Mouse (Mus musculus) spleen, adult 18-20 months (tissue): ENCODE results near the gene Enthd1.
"Not testable (repeated sequence)": the region's sequence is repeated elsewhere in the genome, so short reads cannot be mapped to it uniquely, and the experiment has no call there.

Source experiments
- DNase-seq, 2 experiments: peaks; one replicate each; pipeline ENCODE4 v3.0.0; 2022; ENCODE audit warnings: mixed read lengths in 2 of 2

Gene Enthd1

DNA sequence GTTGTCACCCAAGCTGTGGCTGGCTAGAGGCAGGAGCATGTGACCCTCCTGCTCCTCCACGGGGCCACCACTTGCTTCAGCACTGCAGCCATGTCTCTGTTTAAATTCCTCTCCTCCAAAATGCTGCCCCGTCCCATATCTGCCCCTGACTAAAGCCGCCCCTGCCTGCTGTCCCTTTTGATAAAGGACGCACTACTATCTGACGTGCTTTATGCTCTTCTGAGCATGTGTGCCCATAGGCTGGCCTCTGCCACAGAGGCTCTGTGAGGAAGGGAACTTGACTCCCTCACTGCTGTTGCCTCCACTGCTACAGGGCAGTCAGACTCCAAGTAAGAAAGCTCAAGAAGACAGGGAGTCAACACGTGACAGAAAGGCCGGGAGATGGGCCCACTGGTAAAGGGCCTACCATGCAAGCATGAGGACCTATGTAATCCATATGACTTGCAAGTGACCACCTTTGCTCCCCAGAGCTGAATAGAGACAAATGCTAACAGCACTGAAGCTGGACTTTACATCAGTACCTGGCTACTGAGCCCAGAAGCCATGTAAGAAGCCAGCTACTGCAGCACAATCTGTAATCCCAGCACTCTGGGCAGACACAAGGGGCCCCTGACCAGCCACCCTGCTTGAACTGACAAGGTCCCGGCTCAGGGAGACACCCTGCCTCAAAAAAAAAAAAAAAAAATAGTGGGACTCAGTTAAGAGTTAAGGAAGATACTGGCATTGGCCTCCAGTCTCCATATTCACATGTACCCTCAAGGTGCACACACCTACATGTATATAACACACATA is 32.5 kb downstream of the Enthd1 start:
- no peak for DNase-seq

DNA sequence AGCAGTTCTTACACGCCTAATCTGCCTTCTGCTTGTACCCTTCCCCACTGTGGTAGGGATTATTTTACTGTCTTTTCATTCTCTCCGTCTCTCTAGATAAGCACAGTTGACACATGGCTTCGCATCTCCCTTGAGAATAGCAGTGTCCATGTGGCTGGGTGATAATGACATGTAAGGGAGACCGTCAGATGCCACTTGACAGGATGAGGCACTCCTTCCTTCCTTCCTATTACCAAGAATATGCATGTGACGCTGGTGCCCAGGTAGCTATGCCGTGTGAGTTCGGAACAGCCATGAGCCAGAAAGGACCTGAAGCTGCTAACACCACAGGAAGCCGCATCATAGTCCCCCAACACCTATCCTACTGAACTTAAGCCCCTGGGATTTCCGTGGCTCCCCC is 33.9 kb downstream of the Enthd1 start:
- no peak for DNase-seq

DNA sequence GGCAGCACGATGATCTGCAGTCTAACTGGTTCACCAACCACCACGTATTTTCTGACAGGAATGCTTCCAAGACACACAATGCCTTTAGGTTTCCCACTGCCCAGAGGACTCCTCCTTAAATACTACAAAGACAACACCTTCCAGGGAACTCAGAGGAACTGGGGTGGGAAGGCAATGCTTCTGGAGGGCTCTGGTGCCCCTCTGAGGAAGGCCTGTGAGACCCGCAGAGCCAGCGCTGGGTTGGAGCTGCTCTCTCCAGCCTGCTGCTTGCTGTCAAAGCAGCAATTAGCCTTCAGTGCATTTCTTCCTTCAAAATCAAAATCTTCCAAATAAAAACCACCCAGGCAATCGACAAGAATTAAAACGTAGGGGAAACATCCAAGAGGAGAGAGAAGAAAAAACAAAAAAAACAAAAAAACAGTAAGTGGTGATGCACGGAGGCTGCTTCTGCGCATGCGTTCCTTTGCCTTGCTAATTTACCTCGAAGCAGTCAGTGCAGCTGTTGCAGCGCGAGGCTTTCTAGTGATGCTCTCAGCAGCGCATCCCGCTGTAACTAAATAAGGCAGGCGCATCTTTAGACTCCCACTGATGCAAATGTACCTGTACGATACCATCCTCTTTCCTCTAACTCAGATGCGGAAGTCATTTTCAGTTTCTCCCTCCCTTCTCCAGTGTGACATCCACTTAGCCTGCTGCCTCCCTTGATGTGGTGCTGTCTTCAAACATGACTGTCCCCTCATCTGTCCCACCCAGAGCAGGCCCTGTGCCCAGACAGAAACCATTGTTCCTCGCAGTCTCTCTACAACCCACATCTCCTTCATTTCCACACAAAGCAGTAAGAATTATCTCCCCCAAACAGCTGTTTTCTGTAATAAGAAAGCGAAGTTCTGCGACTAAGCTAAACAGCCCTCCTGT is 34.7 kb downstream of the Enthd1 start:
- DNase-seq = no peak

DNA sequence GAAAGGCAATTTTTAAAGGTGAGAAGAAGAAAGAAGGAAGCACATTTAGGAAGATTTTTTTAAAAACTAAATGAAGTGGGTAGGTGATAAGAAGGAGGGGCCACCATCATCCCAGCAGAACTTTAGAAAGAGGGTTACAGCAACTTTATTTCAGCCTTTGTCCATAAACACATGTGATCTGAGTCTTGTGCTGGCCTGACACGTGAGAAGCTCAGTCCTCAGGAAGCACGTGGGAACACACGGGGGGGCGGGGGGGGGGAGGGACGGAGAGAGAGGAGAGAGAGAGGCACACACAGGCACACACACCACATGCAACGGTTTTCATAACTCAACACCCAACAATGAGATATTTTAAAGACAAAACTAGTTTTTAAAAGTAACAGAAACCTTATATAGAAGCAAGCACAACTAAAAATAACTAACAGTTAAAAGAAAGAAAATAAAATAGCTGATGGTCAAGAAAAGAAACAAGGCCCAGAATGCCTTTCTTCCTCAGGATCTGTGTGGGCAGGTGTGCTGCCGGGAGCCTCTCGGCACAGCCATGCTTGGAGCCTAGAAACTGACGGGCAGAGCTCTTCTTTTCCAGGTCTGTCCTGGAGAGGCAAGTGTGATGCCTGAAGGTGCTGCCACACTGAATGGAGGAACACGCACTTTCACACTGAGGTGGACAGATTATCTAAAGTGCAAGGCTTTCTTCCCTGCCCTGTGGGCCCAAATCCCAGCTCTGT is 43.1 kb downstream of the Enthd1 start:
- DNase-seq = no peak

DNA sequence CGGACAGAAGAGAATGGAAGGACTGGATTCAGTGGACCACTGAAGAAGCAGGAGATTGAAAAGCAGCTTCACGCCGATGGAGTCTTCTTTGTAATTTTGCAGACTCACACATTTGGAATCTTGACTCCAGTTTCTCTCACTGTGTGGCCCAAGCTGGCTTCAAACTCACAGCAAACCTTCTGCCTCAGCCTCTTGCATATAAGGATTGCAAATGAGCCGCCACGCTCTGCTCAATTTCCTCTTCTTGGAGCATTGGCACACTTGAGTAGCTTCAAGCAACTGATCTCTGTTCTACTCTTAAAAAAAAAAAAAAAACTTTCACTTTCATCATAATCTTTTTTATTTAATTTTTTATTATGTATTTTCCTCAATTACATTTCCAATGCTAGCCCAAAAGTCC is 45.0 kb downstream of the Enthd1 start:
- DNase-seq = peak in 1 of 2 experiments; percentile 25

DNA sequence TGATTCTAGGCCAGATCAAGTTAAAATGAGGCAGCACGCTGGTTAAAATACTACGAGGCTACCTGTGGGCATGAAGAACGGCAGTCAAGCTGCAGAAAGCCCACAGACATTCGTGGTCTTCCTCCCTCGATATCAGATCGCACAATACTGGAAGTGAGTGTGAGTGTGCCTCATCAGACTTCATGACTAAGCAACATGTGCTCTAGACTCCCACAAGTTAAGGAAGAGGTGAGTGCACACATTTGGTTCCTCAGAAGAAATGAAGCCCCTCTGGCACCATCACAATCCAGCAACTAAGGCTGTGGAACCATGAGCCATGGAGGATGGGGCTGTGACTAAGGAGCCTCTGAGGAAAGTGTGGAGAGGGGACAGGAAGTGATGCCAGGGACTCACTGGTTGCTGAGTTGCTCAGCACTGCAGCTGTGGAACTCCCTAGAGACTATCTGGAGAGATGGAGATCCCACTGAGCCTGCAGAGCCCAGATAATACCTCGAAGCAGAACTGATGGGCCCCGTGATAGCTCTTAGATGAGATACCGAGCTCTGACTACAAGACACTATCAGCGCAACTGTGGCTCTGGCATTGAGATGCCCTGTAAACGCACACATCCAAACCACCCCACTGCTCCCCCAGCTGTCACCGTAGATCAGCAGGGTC is 46.3 kb downstream of the Enthd1 start:
- no peak for DNase-seq

DNA sequence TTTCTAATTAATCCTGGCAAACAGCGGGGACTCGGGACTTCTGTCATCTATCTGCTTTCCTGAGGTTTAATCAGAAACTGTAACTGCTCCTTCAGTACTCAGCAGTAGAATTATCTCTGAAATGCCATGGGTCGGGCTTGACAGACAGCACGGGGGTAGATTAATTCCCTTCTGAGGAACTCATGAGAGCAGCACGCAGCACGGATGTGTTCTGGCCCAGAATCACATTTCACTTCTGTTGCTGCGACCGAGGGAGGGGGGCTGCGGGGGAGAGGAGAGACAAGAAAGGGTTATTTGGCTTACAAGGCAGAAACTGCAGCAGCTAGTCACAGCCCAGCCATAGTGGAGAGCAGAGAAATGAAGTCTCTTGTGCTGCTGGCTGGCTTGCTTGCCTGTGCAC is 47.0 kb downstream of the Enthd1 start:
- no peak for DNase-seq

DNA sequence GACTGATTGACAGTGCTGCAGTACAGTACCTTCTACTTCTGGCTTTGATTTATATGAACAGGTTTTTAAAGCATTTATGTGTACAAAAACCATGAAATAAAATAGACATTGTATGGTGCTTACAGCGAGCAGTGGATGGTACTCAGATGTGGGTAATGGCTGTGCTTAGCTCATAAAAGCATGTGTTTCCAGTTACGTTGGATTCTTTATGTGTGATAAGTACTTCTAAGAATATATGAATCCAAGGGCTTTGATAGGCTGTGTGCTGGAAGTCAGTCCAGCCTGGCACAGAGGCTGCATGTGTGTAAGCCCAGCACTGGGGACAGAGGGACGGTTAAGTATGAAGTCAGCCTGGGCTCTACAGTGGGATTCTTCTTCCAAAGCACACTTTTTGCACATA is 48.4 kb downstream of the Enthd1 start:
- DNase-seq = no peak

DNA sequence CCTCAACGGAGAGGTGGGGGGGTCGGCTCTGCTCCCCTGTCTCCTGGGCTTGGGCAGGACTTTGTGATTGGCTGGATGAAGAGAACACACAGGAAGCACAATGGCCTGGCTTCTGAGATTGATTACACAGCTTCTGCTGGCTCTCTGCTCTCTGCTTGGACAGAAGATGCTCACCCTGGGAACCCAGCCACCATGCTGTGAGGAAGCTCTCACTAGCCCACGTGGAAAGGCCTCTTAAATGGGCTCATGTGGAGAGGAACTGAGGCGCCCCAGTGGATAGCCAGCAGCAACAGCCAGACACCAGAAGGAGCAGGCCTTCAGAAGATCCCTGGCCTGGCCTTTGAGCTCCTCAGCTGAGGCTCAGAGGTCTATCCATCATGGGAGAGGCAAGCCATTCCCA is 59.9 kb downstream of the Enthd1 start:
- no peak for DNase-seq

DNA sequence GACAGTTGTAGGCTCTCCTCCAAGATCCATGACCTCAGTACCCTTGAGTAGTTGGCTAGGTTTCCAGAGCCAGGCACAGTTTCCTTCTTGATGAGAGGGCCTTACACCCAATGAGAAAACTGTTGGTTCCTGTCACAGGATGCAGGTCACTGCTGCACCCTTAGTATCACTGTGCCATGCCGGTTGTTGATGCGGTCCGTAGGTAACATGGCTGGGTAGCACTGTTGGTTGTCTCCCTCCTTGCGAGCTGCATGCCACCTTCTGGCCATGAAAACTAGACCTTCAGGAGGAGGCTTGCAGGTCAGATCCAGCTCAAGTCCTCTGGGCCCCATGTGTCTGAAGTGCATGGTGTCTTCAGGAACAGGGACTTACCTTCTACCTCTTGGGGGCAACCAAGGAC is 61.8 kb downstream of the Enthd1 start:
- DNase-seq = not testable (repeated sequence)

DNA sequence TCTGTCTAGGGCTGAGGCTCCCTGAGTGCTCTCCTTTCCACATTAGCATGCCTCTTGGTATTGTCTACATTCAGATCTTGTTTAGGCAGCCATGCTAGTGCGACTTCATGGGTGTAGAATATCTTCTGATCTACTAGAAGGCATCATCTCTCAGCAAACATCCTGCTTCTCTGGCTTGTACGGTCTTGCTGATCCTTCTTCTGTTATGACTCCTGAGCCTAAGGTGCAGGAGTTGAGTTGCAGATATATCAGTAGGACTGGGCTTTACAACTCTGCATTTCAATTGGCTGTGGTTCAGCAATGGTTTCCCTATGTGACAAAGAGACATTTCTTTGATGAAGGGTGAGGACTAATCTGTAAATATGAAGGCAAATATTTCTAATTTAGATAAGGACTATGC is 62.2 kb downstream of the Enthd1 start:
- no peak for DNase-seq

DNA sequence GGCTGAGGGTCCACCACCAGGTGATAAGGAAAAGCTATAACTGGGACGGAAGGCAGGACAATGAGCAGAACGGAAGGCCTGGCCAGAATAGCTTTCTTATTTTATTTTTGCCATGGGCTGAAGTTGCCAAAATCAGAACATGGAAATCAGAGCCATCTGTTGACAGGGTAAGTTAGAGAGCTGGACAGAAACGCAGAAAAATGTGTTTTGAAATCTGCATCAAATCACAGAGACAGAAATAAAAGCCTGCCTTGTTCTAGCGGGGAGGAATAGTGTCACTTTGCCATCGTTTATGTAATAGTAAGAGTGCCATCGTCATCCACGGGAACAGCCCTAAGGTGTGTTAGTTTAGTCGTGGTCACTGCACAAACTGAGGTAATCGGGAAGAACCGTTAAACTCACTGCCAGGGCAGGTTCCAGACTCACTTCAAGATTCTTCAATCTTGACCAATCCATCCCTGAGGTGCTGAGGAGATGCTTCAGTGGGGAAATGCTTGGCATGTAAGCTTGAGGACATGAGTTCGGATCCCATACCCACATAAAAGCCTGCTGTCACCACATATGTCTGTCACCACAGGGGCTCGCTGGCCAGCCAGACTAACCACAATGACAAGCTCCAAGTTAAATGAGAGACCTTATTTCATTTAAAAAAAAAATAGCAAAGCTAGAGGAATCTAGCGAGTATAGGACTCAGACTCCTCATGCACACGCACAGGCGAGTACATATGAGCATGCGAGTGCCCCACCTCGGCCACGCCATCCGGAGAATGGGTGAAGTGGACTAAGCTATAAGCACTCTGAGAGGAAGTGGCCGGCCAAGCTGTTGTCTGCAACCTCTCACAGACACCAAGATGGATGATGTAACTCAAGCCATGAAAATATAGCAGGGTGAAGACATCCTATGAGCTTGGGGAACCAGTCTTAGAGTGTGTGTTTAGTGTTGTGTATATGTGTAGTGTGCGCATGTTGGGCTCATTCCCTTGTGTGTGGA is 63.6 kb downstream of the Enthd1 start:
- no peak for DNase-seq

DNA sequence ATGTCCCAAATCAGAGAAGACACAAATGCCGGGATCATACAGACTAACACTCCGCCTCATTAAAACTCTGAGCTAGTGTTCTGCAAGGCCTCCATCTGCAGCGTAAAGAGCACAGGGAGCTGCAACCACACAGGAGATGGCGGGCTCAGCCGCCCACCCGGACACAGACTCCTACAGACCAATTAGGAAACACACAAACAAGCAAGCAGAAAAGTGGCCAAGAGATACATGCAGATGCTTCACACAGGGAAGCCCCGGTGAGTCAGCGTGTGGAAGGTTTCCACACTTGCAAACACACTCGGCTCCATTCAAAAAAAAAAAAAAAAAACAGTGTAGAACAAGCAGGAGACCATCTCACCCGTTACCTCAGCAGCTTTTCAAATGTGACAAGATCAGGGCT is 64.5 kb downstream of the Enthd1 start:
- DNase-seq = no peak

DNA sequence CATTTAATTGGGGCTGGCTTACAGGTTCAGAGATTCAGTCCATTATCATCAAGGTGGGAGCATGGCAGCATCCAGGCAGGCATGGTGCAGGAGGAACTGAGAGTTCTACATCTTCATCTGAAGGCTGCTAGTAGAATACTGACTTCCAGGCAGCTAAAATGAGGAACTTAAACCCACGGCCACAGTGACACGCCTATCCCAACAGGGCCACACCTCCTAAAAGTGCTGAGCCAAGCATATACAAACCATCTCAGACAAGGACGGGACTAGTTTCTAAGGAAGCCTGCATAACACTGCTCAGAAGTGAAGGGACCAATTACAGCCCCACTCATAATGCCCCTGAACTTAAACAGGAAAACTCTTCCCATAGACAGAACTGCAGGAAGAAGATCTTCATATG is 67.2 kb downstream of the Enthd1 start:
- peak; percentile 33 to 43 for DNase-seq

DNA sequence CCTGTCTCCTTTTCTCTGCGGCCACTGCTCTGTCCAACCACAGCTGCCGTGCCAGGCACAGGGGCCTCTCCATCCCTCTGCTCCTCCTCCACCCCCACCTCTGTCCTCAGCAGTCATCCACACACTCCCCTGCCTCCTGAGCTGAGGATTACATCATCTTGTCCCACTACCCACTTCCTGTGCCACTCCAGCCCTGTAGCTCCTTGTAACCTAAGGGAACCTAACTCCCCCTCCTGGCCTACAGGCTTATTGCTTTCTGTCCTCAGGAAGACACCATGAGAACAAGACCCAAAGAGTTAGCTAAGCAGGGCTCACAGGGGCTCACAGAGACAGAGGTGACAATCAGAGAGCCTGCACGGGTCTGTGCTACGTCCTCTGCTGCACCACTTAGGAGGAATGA is 73.5 kb downstream of the Enthd1 start:
- DNase-seq = no peak

DNA sequence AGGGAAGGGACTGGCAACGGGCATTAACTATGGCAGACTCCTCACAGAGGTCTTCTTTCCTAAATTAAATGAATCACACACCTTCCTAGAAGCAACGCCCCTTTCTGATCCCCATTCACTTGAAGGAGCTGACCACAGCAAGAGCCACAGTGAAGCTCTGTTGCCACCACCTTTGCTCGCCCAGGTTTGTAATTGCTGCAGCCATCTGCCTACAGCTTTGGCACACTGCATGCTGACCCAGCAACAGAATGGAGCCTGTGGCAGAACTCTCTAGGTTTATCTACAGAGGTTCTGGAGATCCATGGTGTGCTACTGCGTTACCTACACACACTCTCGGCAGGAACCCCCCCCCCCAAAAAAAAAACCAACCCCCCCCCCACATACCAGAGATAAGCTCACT is 74.8 kb downstream of the Enthd1 start:
- DNase-seq = no peak

DNA sequence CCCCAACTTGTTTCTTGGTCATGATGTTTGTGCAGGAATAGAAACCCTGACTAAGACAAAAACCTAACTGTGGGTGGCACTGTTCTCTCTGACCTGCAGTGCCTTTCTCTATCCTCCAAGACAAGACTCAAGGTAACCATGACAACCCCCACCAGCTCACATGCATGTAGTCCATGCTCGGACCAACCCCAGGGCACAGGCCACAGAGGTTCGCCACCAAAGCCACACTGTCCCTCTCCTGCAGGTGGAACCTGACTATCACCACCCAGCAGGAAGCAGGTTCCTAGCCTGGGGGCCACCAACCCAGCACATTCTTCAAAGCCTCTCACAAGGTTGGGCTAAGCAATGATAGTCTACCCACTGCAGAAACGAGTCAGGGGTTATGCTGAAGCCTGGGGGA is 76.3 kb downstream of the Enthd1 start:
- DNase-seq = no peak

DNA sequence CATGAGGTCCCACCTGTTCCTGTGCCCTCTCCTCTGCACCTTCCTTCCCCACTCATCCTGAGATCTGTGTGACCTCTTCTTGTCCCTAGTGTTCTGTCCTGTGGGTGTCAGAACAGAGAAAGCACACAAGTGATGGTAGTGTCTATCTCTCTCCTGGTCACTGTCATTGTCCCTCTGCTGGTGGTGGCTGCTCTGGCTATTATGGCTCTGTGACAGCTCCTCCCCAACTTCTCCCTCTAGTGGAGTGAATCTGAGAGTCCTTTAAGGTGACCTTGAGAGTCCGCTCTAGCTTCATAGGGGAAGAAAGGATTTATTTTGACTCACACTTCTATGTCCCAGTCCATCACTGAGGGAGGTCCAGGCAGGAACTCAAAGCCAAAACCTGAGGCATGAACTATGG is 79.4 kb downstream of the Enthd1 start:
- DNase-seq = no peak

DNA sequence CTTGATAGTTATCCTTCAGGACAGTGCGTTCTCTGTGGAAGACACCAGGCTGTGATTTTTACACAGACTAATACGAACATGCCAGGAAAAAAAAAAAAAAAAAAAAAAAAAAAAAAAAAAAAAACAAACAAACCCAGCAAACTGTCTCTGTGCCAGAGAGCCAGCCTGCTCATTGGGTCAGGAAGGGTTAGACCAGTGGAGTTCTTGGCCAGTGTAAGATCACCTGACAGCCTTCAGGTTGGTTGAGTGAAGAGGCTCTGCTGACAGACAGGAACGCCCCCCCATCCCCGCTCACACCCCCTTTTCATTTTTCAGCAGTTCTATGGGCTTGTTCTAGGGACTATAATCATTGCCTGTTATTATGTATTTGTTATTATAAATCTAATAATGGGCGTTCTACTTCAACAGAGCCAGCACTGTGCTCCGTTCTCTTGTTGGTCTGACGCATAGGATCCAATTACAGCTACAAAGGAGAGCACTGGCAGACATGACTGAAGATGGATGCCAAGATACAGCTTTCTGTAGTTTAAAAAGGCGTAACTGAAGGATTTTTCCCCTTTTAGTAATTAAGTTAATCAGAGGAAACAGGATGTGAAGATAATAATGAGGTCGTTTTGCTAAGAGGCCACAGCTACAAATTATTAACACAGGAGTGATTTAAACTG is 81.8 kb downstream of the Enthd1 start:
- no peak for DNase-seq

DNA sequence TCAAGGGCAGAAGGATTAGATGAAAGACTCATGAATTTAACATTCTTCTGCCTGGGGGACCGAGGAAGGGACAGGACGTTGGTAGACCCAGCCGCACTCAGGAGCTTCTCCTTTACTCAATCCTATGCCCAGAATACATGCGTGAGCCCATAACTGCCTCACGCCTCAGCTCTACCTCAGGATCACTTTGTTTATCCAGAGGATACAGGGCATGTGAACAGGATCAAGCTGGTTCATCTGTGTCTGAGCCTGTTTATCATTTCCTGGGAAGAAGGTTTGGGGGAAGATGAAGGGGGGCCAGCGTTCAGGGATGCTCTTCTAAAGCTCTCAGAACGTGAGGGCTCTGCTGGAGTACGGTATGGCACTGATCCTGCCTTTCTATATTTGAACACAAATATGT is 82.6 kb downstream of the Enthd1 start:
- DNase-seq = no peak

DNA sequence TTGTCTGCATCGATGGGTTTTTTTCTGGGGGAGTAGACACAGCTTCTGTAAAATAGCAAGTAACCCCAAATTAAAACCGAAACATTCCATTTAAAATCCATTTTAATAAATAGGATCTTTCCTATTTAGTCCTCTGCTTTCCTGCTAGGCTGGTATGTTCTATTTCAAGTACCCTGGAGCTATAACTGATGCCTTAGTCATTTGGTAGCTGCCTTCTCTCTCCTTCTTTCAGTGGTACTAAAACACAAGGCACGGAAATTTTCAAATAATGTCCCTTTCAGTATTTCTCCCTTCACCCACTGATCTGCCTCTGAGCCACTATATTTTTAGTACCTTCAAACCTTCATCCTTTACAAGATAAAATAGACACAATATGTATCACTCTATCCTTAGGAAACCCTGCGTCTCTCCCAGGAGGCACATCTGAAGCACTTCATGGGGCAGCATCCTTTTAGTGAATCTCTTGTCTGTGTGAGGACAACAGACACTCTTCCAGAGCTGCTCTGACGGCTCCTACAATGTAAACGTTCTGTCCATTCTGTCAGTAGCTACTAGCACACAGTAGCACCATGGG is 90.4 kb downstream of the Enthd1 start:
- no peak for DNase-seq
